Mouse (Mus musculus): ENCODE measurements around the gene 2010109A12Rik.

- no peak for TF ChIP-seq CTCF (IDR thresholded peaks at IDR 0.05; ENCODE audit: borderline replicate concordance, extremely low read depth, insufficient read depth, insufficient read length)
- no peak for TF ChIP-seq POLR2A (IDR thresholded peaks at IDR 0.05; ENCODE audit: borderline replicate concordance, extremely low read depth, insufficient read depth, insufficient read length, poor library complexity, severe bottlenecking)
These were observed 27.7 kb upstream of the 2010109A12Rik start for GRCm38 (mm10) chr5:93178616-93179015.
